Mouse (Mus musculus): Measurements from ENCODE around the gene Megf6. TPM values are rescaled to one million over a fixed set of nuclear protein-coding genes. Genes with fewer than 3 reads are reported as not detected.
A peak's percentile ranks its signal among the peaks of the same experiment; 100 is the strongest.

The Megf6 gene
- polyA plus RNA-seq, 1 experiment from 2014 or later = 30.3 TPM

GRCm38 (mm10) chr4:154293735-154294201, 123.2 kb downstream of the Megf6 start:
- DNase-seq (ENCODE audit: low spot score) = no peak
- peaks cover 24% of the 10 kb centered on the region for H3K4me1 ChIP-seq (ENCODE audit: control insufficient read depth, insufficient read depth, low read length)
- no peaks in the 10 kb centered on the region for H3K36me3 ChIP-seq (ENCODE audit: control insufficient read depth, insufficient read depth, low read length)
- H3K27ac ChIP-seq (replicated peaks; ENCODE audit: low read depth, low read length) = no peak overlapping the region
- ATAC-seq (ENCODE audit: insufficient number of reproducible peaks, low FRiP score, low TSS enrichment, low read depth) = no peak
- H3K4me2 ChIP-seq (ENCODE audit: low read depth, severe bottlenecking) = no peak overlapping the region
- H3K4me3 ChIP-seq (ENCODE audit: low read depth, low read length) = no peak overlapping the region
- no peaks in the 10 kb centered on the region for H3K9me3 ChIP-seq (ENCODE audit: control insufficient read depth, low read length)
- H3K9ac ChIP-seq (ENCODE audit: low read length) = no peak overlapping the region; the same call in 1 of the 2 replicates
- H3K27me3 ChIP-seq (ENCODE audit: control insufficient read depth, insufficient read depth, low read length) = 0 out of 2 replicates have a peak, but pooled peaks cover 3% of the 10 kb centered on the region
- 43% methylated on average over 4 of the region's 4 CpGs for WGBS

GRCm38 (mm10) chr4:154294262-154294731, 123.8 kb downstream of the Megf6 start:
- H3K9ac ChIP-seq (ENCODE audit: low read length) = no peak overlapping the region
- H3K4me3 ChIP-seq (ENCODE audit: low read depth, low read length) = no peak overlapping the region
- peaks cover 24% of the 10 kb centered on the region for H3K4me1 ChIP-seq (ENCODE audit: control insufficient read depth, insufficient read depth, low read length)
- no peaks in the 10 kb centered on the region for H3K36me3 ChIP-seq (ENCODE audit: control insufficient read depth, insufficient read depth, low read length)
- ATAC-seq (ENCODE audit: insufficient number of reproducible peaks, low FRiP score, low TSS enrichment, low read depth) (no peak), DNase-seq (ENCODE audit: low spot score) (no peak)
- peaks cover 3% of the 10 kb centered on the region; the same call in 1 of the 2 replicates for H3K27me3 ChIP-seq (ENCODE audit: control insufficient read depth, insufficient read depth, low read length)
- no peaks in the 10 kb centered on the region for H3K9me3 ChIP-seq (ENCODE audit: control insufficient read depth, low read length)
- 13% methylated on average over 8 of the region's 8 CpGs for WGBS
- no peak overlapping the region for H3K27ac ChIP-seq (replicated peaks; ENCODE audit: low read depth, low read length)
- H3K4me2 ChIP-seq (ENCODE audit: low read depth, severe bottlenecking) = no peak overlapping the region

- Histone ChIP-seq H3K27ac (replicated peaks; ENCODE audit: low read depth, low read length) (no peak overlapping the region), H3K9me3 (ENCODE audit: control insufficient read depth, low read length) (no peaks in the 10 kb centered on the region), H3K4me1 (ENCODE audit: control insufficient read depth, insufficient read depth, low read length) (peaks cover 29% of the 10 kb centered on the region), H3K9ac (ENCODE audit: low read length) (no peak overlapping the region), H3K4me3 (ENCODE audit: low read depth, low read length) (no peak overlapping the region), H3K36me3 (ENCODE audit: control insufficient read depth, insufficient read depth, low read length) (no peaks in the 10 kb centered on the region), H3K27me3 (ENCODE audit: control insufficient read depth, insufficient read depth, low read length) (peaks cover 18% of the 10 kb centered on the region), H3K4me2 (ENCODE audit: low read depth, severe bottlenecking) (no peak overlapping the region)
- 33% methylated on average over 9 of the region's 9 CpGs for WGBS
- DNase-seq (ENCODE audit: low spot score) = no peak
- ATAC-seq (ENCODE audit: insufficient number of reproducible peaks, low FRiP score, low TSS enrichment, low read depth) = no peak
Observed at GRCm38 (mm10) chr4:154297761-154298160, 127.2 kb downstream of the Megf6 start.

GRCm38 (mm10) chr4:154299541-154300271, 129.2 kb downstream of the Megf6 start:
- DNase-seq (ENCODE audit: low spot score) = peak; percentile 60
- no peak overlapping the region for H3K27ac ChIP-seq (replicated peaks; ENCODE audit: low read depth, low read length)
- H3K4me2 ChIP-seq (ENCODE audit: low read depth, severe bottlenecking) = peak overlapping the region; percentile 96
- H3K9me3 ChIP-seq (ENCODE audit: control insufficient read depth, low read length) = no peaks in the 10 kb centered on the region
- WGBS = under 1% methylated on average over 63 of the region's 66 CpGs
- peak overlapping the region; percentile 30; the same call in 1 of the 2 replicates for H3K9ac ChIP-seq (ENCODE audit: low read length)
- peaks cover 18% of the 10 kb centered on the region for H3K27me3 ChIP-seq (ENCODE audit: control insufficient read depth, insufficient read depth, low read length)
- H3K4me3 ChIP-seq (ENCODE audit: low read depth, low read length) = peak overlapping the region; percentile 49
- peaks cover 17% of the 10 kb centered on the region for H3K4me1 ChIP-seq (ENCODE audit: control insufficient read depth, insufficient read depth, low read length)
- H3K36me3 ChIP-seq (ENCODE audit: control insufficient read depth, insufficient read depth, low read length) = no peaks in the 10 kb centered on the region
- ATAC-seq (ENCODE audit: insufficient number of reproducible peaks, low FRiP score, low TSS enrichment, low read depth) = peak; percentile 38; the same call in 1 of the 2 replicates

- Histone ChIP-seq H3K27ac (replicated peaks; ENCODE audit: low read depth, low read length) (no peak within 1 kb of the TSS), H3K4me3 (ENCODE audit: low read depth, low read length) (no peak within 1 kb of the TSS), H3K4me1 (ENCODE audit: control insufficient read depth, insufficient read depth, low read length) (peaks cover 15% of the 10 kb centered on the region), H3K27me3 (ENCODE audit: control insufficient read depth, insufficient read depth, low read length) (peaks cover 18% of the 10 kb centered on the region), H3K36me3 (ENCODE audit: control insufficient read depth, insufficient read depth, low read length) (no peaks in the 10 kb centered on the region), H3K4me2 (ENCODE audit: low read depth, severe bottlenecking) (no peak within 1 kb of the TSS), H3K9me3 (ENCODE audit: control insufficient read depth, low read length) (no peaks in the 10 kb centered on the region), H3K9ac (ENCODE audit: low read length) (no peak within 1 kb of the TSS)
- WGBS = 27% methylated on average over 7 of the region's 7 CpGs
- peak; percentile 76 for DNase-seq (ENCODE audit: low spot score)
- ATAC-seq (ENCODE audit: insufficient number of reproducible peaks, low FRiP score, low TSS enrichment, low read depth) = peak; percentile 41
Observed at GRCm38 (mm10) chr4:154301466-154301881, 130.9 kb downstream of the Megf6 start, which contains the start of gene Arhgef16. Gene Arhgef16, minus strand, starts transcription at chr4:154301676.

- H3K27ac ChIP-seq (replicated peaks; ENCODE audit: low read depth, low read length) = no peak overlapping the region
- no peak for DNase-seq (ENCODE audit: low spot score)
- 86% methylated on average over 2 of the region's 2 CpGs for WGBS
- no peaks in the 10 kb centered on the region for H3K27me3 ChIP-seq (ENCODE audit: control insufficient read depth, insufficient read depth, low read length)
- H3K4me1 ChIP-seq (ENCODE audit: control insufficient read depth, insufficient read depth, low read length) = no peaks in the 10 kb centered on the region
- no peak for ATAC-seq (ENCODE audit: insufficient number of reproducible peaks, low FRiP score, low TSS enrichment, low read depth)
- no peaks in the 10 kb centered on the region for H3K36me3 ChIP-seq (ENCODE audit: control insufficient read depth, insufficient read depth, low read length)
- H3K4me2 ChIP-seq (ENCODE audit: low read depth, severe bottlenecking) = no peak overlapping the region
- no peaks in the 10 kb centered on the region for H3K9me3 ChIP-seq (ENCODE audit: control insufficient read depth, low read length)
- no peak overlapping the region for H3K9ac ChIP-seq (ENCODE audit: low read length)
- H3K4me3 ChIP-seq (ENCODE audit: low read depth, low read length) = no peak overlapping the region
Observed at GRCm38 (mm10) chr4:154309131-154309530, 138.6 kb downstream of the Megf6 start.

- H3K36me3 ChIP-seq (ENCODE audit: control insufficient read depth, insufficient read depth, low read length) = no peaks in the 10 kb centered on the region
- no peak overlapping the region for H3K9ac ChIP-seq (ENCODE audit: low read length)
- 71% methylated on average over 9 of the region's 9 CpGs for WGBS
- no peaks in the 10 kb centered on the region for H3K4me1 ChIP-seq (ENCODE audit: control insufficient read depth, insufficient read depth, low read length)
- H3K27me3 ChIP-seq (ENCODE audit: control insufficient read depth, insufficient read depth, low read length) = no peaks in the 10 kb centered on the region
- H3K4me3 ChIP-seq (ENCODE audit: low read depth, low read length) = no peak overlapping the region
- no peak overlapping the region for H3K4me2 ChIP-seq (ENCODE audit: low read depth, severe bottlenecking)
- ATAC-seq (ENCODE audit: insufficient number of reproducible peaks, low FRiP score, low TSS enrichment, low read depth) = no peak
- H3K9me3 ChIP-seq (ENCODE audit: control insufficient read depth, low read length) = no peaks in the 10 kb centered on the region
- H3K27ac ChIP-seq (replicated peaks; ENCODE audit: low read depth, low read length) = no peak overlapping the region
- no peak for DNase-seq (ENCODE audit: low spot score)
Observed at GRCm38 (mm10) chr4:154310576-154311262, 140.2 kb downstream of the Megf6 start.

- Histone ChIP-seq H3K36me3 (ENCODE audit: control insufficient read depth, insufficient read depth, low read length) (no peaks in the 10 kb centered on the region), H3K4me2 (ENCODE audit: low read depth, severe bottlenecking) (no peak overlapping the region), H3K4me3 (ENCODE audit: low read depth, low read length) (no peak overlapping the region), H3K27ac (replicated peaks; ENCODE audit: low read depth, low read length) (peak overlapping the region; percentile 68; the same call in 1 of the 2 replicates), H3K9ac (ENCODE audit: low read length) (no peak overlapping the region), H3K4me1 (ENCODE audit: control insufficient read depth, insufficient read depth, low read length) (no peaks in the 10 kb centered on the region), H3K27me3 (ENCODE audit: control insufficient read depth, insufficient read depth, low read length) (no peaks in the 10 kb centered on the region), H3K9me3 (ENCODE audit: control insufficient read depth, low read length) (no peaks in the 10 kb centered on the region)
- ATAC-seq (ENCODE audit: insufficient number of reproducible peaks, low FRiP score, low TSS enrichment, low read depth) (no peak), DNase-seq (ENCODE audit: low spot score) (no peak)
- WGBS = 91% methylated on average over 2 of the region's 2 CpGs
Observed at GRCm38 (mm10) chr4:154312143-154312812, 141.7 kb downstream of the Megf6 start.
